ENCODE assay signal across 20 mouse cellular contexts in the genomic region with DNA sequence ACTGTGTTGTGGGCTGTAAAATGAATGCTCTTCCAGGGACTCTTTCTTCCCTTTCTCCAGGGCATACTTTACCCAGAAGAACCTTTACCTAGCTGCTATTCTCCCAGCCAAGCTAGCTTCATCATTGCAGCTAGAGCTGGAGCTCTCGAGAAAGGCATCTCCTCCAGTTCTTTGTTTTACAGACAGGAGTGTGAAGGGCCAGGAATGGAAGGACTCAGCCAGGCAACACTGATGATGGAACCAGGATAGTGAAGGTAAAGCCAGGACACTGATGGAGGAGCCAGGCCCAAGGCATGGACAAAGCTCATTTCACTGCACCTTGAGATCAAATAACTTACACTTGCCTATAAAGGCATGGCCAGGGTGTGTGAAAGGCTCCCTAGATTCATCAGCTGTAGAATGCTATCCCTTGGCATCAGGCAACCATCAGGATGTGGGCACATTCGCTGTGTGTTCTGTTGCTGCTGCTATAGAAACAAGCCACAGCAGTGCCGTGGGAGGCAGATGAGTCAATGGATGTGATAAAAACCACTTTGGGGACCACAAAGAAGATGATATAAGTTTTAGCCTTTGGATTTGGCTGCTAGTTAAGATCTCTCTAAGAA.
A peak's percentile ranks its signal among the peaks of the same experiment; 100 is the strongest.
DNase-seq lines count a peak whose midpoint lies in the region; ATAC-seq and TF ChIP-seq lines count a peak whose summit lies in the region.
"Had no signal": no experiment of that assay in that cellular context is flagged by ENCODE, and none has a peak within 500 bp of the region (broad histone marks: within the 10 kb centered on the region; RNA-seq: fewer than 3 reads in every experiment).

No protein-coding gene starts in this region.

- peak; percentile 27 for DNase-seq in frontal cortex, postnatal 25 days (ENCODE audit: low spot score in 2 of 2)
- DNase-seq in layer of hippocampus, postnatal 14 days (ENCODE audit: low spot score in 2 of 2) = peak; percentile 27 to 33
- DNase-seq in right cerebral cortex, adult 2 months (ENCODE audit: low spot score in 2 of 2) = peak; percentile 75 to 85
- no peak for DNase-seq in adrenal gland, postnatal 14 days
- DNase-seq in embryo, embryonic 10.5 days (ENCODE audit: low spot score) = no peak
- DNase-seq in midbrain, embryonic 14.5 days = no peak
- DNase-seq: adrenal gland, postnatal 10 days; cerebellum, postnatal 10 days; gastrocnemius, postnatal 36 days; heart, postnatal 36 days; kidney, adult 18-20 months; kidney, postnatal 25 days; lung, embryonic 14.5 days had no signal

- no peaks in the 10 kb centered on the region for H3K36me3 ChIP-seq in midbrain, embryonic 14.5 days (ENCODE audit: control insufficient read depth, insufficient read depth, low read length)
- H3K36me3 ChIP-seq: embryonic facial prominence, embryonic 10.5 days; forebrain, embryonic 15.5 days; G1E; heart, embryonic 12.5 days had no signal

- no peak overlapping the region for H3K4me2 ChIP-seq in midbrain, embryonic 14.5 days (ENCODE audit: low read length)
- H3K4me2 ChIP-seq: forebrain, embryonic 15.5 days; heart, embryonic 12.5 days; lung, embryonic 14.5 days had no signal

- no peak for TF ChIP-seq CTCF in cortical plate, adult 2 months (IDR thresholded peaks at IDR 0.05; ENCODE audit: extremely low read depth, insufficient read depth, low read length)

- TF ChIP-seq POLR2A in cortical plate, adult 2 months (IDR thresholded peaks at IDR 0.05; ENCODE audit: extremely low read depth, insufficient read depth, low read length) = no peak

- H3K9me3 ChIP-seq in midbrain, embryonic 14.5 days (ENCODE audit: control insufficient read depth, low read length) = no peaks in the 10 kb centered on the region
- H3K9me3 ChIP-seq: embryonic facial prominence, embryonic 10.5 days; forebrain, embryonic 15.5 days; heart, embryonic 12.5 days had no signal

- peak overlapping the region; percentile 19; the same call in 1 of the 2 replicates for H3K27ac ChIP-seq in cortical plate, adult 2 months (ENCODE audit: insufficient read depth, low read length)
- no peak overlapping the region for H3K27ac ChIP-seq in midbrain, embryonic 14.5 days (replicated peaks; ENCODE audit: low read depth, low read length)
- H3K27ac ChIP-seq: embryonic facial prominence, embryonic 10.5 days; forebrain, embryonic 15.5 days; hindbrain, postnatal 0 days had no signal

- H3K27me3 ChIP-seq in midbrain, embryonic 14.5 days (ENCODE audit: control insufficient read depth, insufficient read depth, low read length) = no peaks in the 10 kb centered on the region
- H3K27me3 ChIP-seq: forebrain, embryonic 15.5 days; heart, embryonic 12.5 days had no signal

- WGBS in midbrain, embryonic 14.5 days = 82% methylated on average over 3 of the region's 3 CpGs

- H3K4me3 ChIP-seq in cortical plate, adult 2 months (ENCODE audit: insufficient read depth, low read length) = no peak overlapping the region
- no peak overlapping the region for H3K4me3 ChIP-seq in midbrain, embryonic 14.5 days (replicated peaks; ENCODE audit: low read depth, low read length)
- H3K4me3 ChIP-seq: embryonic facial prominence, embryonic 10.5 days; erythroblast, embryonic 14.5 days; forebrain, embryonic 15.5 days; heart, embryonic 12.5 days had no signal

- no peak for ATAC-seq in midbrain, embryonic 14.5 days (ENCODE audit: low FRiP score, low TSS enrichment)
- ATAC-seq: forebrain, embryonic 15.5 days; hindbrain, postnatal 0 days had no signal

- peaks cover 4% of the 10 kb centered on the region for H3K4me1 ChIP-seq in cortical plate, adult 2 months (ENCODE audit: control insufficient read depth, insufficient read depth, low read length)
- H3K4me1 ChIP-seq in midbrain, embryonic 14.5 days (ENCODE audit: control insufficient read depth, insufficient read depth, low read length) = no peaks in the 10 kb centered on the region; the same call in 1 of the 2 replicates
- H3K4me1 ChIP-seq: forebrain, embryonic 15.5 days; heart, embryonic 12.5 days had no signal

- no peak overlapping the region for H3K9ac ChIP-seq in midbrain, embryonic 14.5 days (replicated peaks; ENCODE audit: low read length)
- H3K9ac ChIP-seq: forebrain, embryonic 15.5 days; heart, embryonic 12.5 days; lung, embryonic 14.5 days had no signal

Comparison
In these comparisons a context has a peak if more than half of its experiments do, and no peak if none do; other contexts are left out.
1. DNase-seq: peak in frontal cortex, postnatal 25 days (2 of 2), layer of hippocampus, postnatal 14 days (2 of 2) and right cerebral cortex, adult 2 months (2 of 2); none in adrenal gland, postnatal 14 days (single experiment), embryo, embryonic 10.5 days (single experiment) and midbrain, embryonic 14.5 days (single experiment).